Mouse (Mus musculus): ENCODE measurements around the gene Agbl4.

- no peak for TF ChIP-seq CTCF (IDR thresholded peaks at IDR 0.05; ENCODE audit: control insufficient read depth, insufficient read depth, insufficient replicate concordance, low read depth, low read length)
- TF ChIP-seq POLR2A (IDR thresholded peaks at IDR 0.05; ENCODE audit: control insufficient read depth, low read depth, low read length): no peak
Observed at GRCm38 (mm10) chr4:111487233-111487843, 1089.9 kb downstream of the Agbl4 start.

Measured in testis, adult 2 months (tissue).